Mouse (Mus musculus) right cerebral cortex, adult 2 months (tissue): Measurements from ENCODE around the gene Glcci1.
"Not testable (repeated sequence)": the region's sequence is repeated elsewhere in the genome, so short reads cannot be mapped to it uniquely, and the experiment has no call there.

Experiments used
- DNase-seq, 2 experiments: peaks; one replicate each; pipeline ENCODE4 v3.0.0; 2021 to 2022; ENCODE audit warnings: low spot score in 2 of 2

Gene Glcci1

GRCm38 (mm10) chr6:8495109-8495826 is 14.1 kb upstream of the Glcci1 start:
- DNase-seq, result no peak

- no peak for DNase-seq
These were observed 13.6 kb upstream of the Glcci1 start for GRCm38 (mm10) chr6:8495827-8496222.

- DNase-seq, result no peak
These were observed 12.0 kb upstream of the Glcci1 start for GRCm38 (mm10) chr6:8497234-8497867.

GRCm38 (mm10) chr6:8497868-8498257 is 11.5 kb upstream of the Glcci1 start:
- no peak for DNase-seq

- DNase-seq, result no peak
These were observed 10.4 kb upstream of the Glcci1 start for GRCm38 (mm10) chr6:8498961-8499360.

- no peak for DNase-seq
These were observed 5.4 kb upstream of the Glcci1 start for GRCm38 (mm10) chr6:8503953-8504352.

- DNase-seq, result no peak
These were observed 4.7 kb upstream of the Glcci1 start for GRCm38 (mm10) chr6:8504521-8505228.

- DNase-seq, result no peak
These were observed 2.8 kb upstream of the Glcci1 start for GRCm38 (mm10) chr6:8506631-8507030.

- peak; percentile 99 to 100 for DNase-seq
These were observed 390 bp upstream of the Glcci1 start for GRCm38 (mm10) chr6:8508883-8509536.

- peak; percentile 27 to 33 for DNase-seq
These were observed 812 bp downstream of the Glcci1 start for GRCm38 (mm10) chr6:8509961-8510863.

- DNase-seq, result peak in 1 of 2 experiments; percentile 21
These were observed 1.5 kb downstream of the Glcci1 start for GRCm38 (mm10) chr6:8510864-8511428.

- DNase-seq, result peak in 1 of 2 experiments; percentile 26
These were observed 2.0 kb downstream of the Glcci1 start for GRCm38 (mm10) chr6:8511447-8511846.

- peak; percentile 20 to 28 for DNase-seq
These were observed 3.0 kb downstream of the Glcci1 start for GRCm38 (mm10) chr6:8512416-8512815.

- DNase-seq, result no peak
These were observed 10.3 kb downstream of the Glcci1 start for GRCm38 (mm10) chr6:8519687-8520086.

- DNase-seq, result no peak
These were observed 11.8 kb downstream of the Glcci1 start for GRCm38 (mm10) chr6:8521231-8521630.

- DNase-seq, result no peak
These were observed 15.3 kb downstream of the Glcci1 start for GRCm38 (mm10) chr6:8524717-8525116.

GRCm38 (mm10) chr6:8531104-8531894 is 21.9 kb downstream of the Glcci1 start:
- no peak for DNase-seq

- no peak for DNase-seq
These were observed 27.5 kb downstream of the Glcci1 start for GRCm38 (mm10) chr6:8536944-8537343.

- not testable (repeated sequence) for DNase-seq
These were observed 32.1 kb downstream of the Glcci1 start for GRCm38 (mm10) chr6:8541531-8541930.

- no peak for DNase-seq
These were observed 35.4 kb downstream of the Glcci1 start for GRCm38 (mm10) chr6:8544822-8545221.
